Mouse (Mus musculus): ENCODE measurements around the gene Tmem106a. TPM values are rescaled to one million over a fixed set of nuclear protein-coding genes. Genes with fewer than 3 reads are reported as not detected.
"Not testable (repeated sequence)": the region's sequence is repeated elsewhere in the genome, so short reads cannot be mapped to it uniquely, and the experiment has no call there.

The Tmem106a gene
- 0.85 and 1.7 TPM in 2 replicates for total RNA-seq (2014; fragmentation: Nextera tagmentation)
- 0.80 TPM in 1 of 2 replicates, not detected in the other for total RNA-seq (2017)

- peak; percentile 89 for ATAC-seq (replicated peaks; ENCODE audit: low FRiP score, low TSS enrichment, poor library complexity, severe bottlenecking)
Measured at GRCm38 (mm10) chr11:101582054-101583035, at the start of gene Tmem106a. Gene Tmem106a (plus strand): TSS chr11:101582242.

- ATAC-seq (replicated peaks; ENCODE audit: low FRiP score, low TSS enrichment, poor library complexity, severe bottlenecking): no peak
Measured at GRCm38 (mm10) chr11:101543533-101543932, 38.5 kb upstream of the Tmem106a start.

- no peak for ATAC-seq (replicated peaks; ENCODE audit: low FRiP score, low TSS enrichment, poor library complexity, severe bottlenecking)
Measured at GRCm38 (mm10) chr11:101544132-101544531, 37.9 kb upstream of the Tmem106a start.

- no peak for ATAC-seq (replicated peaks; ENCODE audit: low FRiP score, low TSS enrichment, poor library complexity, severe bottlenecking)
Measured at GRCm38 (mm10) chr11:101548526-101548925, 33.5 kb upstream of the Tmem106a start.

GRCm38 (mm10) chr11:101551751-101552475, 30.1 kb upstream of the Tmem106a start, which contains the start of the genes Brca1 and Nbr1:
Gene Brca1 (minus strand): TSS chr11:101551955.
Gene Nbr1 (plus strand): TSS chr11:101552149.
- peak; percentile 77 for ATAC-seq (replicated peaks; ENCODE audit: low FRiP score, low TSS enrichment, poor library complexity, severe bottlenecking)

GRCm38 (mm10) chr11:101552476-101553300, 29.4 kb upstream of the Tmem106a start:
- peak; percentile 94 for ATAC-seq (replicated peaks; ENCODE audit: low FRiP score, low TSS enrichment, poor library complexity, severe bottlenecking)

GRCm38 (mm10) chr11:101553354-101553930, 28.6 kb upstream of the Tmem106a start:
- ATAC-seq (replicated peaks; ENCODE audit: low FRiP score, low TSS enrichment, poor library complexity, severe bottlenecking): no peak

- no peak for ATAC-seq (replicated peaks; ENCODE audit: low FRiP score, low TSS enrichment, poor library complexity, severe bottlenecking)
Measured at GRCm38 (mm10) chr11:101556541-101556940, 25.5 kb upstream of the Tmem106a start.

- ATAC-seq (replicated peaks; ENCODE audit: low FRiP score, low TSS enrichment, poor library complexity, severe bottlenecking): no peak
Measured at GRCm38 (mm10) chr11:101556954-101557353, 25.1 kb upstream of the Tmem106a start.

- ATAC-seq (replicated peaks; ENCODE audit: low FRiP score, low TSS enrichment, poor library complexity, severe bottlenecking): peak; percentile 87
Measured at GRCm38 (mm10) chr11:101562391-101562790, 19.7 kb upstream of the Tmem106a start.

- ATAC-seq (replicated peaks; ENCODE audit: low FRiP score, low TSS enrichment, poor library complexity, severe bottlenecking): no peak
Measured at GRCm38 (mm10) chr11:101568421-101568820, 13.6 kb upstream of the Tmem106a start.

- peak; percentile 54; the same call in 1 of the 2 replicates for ATAC-seq (replicated peaks; ENCODE audit: low FRiP score, low TSS enrichment, poor library complexity, severe bottlenecking)
Measured at GRCm38 (mm10) chr11:101576116-101576515, 5.9 kb upstream of the Tmem106a start.

GRCm38 (mm10) chr11:101581081-101581764, 819 bp upstream of the Tmem106a start:
- no peak for ATAC-seq (replicated peaks; ENCODE audit: low FRiP score, low TSS enrichment, poor library complexity, severe bottlenecking)

GRCm38 (mm10) chr11:101583205-101583604, 1.2 kb downstream of the Tmem106a start:
- ATAC-seq (replicated peaks; ENCODE audit: low FRiP score, low TSS enrichment, poor library complexity, severe bottlenecking): no peak

- not testable (repeated sequence) for ATAC-seq (replicated peaks; ENCODE audit: low FRiP score, low TSS enrichment, poor library complexity, severe bottlenecking)
Measured at GRCm38 (mm10) chr11:101585031-101585430, 3.0 kb downstream of the Tmem106a start.

GRCm38 (mm10) chr11:101585805-101586204, 3.8 kb downstream of the Tmem106a start:
- no peak for ATAC-seq (replicated peaks; ENCODE audit: low FRiP score, low TSS enrichment, poor library complexity, severe bottlenecking)

GRCm38 (mm10) chr11:101587676-101588075, 5.6 kb downstream of the Tmem106a start:
- ATAC-seq (replicated peaks; ENCODE audit: low FRiP score, low TSS enrichment, poor library complexity, severe bottlenecking): no peak

- no peak for ATAC-seq (replicated peaks; ENCODE audit: low FRiP score, low TSS enrichment, poor library complexity, severe bottlenecking)
Measured at GRCm38 (mm10) chr11:101588868-101589267, 6.8 kb downstream of the Tmem106a start.

Measured in megakaryocyte-erythroid progenitor cell, adult 5-6 weeks (primary cell).